ENCODE assay signal across 8 mouse cellular contexts in the genomic region with DNA sequence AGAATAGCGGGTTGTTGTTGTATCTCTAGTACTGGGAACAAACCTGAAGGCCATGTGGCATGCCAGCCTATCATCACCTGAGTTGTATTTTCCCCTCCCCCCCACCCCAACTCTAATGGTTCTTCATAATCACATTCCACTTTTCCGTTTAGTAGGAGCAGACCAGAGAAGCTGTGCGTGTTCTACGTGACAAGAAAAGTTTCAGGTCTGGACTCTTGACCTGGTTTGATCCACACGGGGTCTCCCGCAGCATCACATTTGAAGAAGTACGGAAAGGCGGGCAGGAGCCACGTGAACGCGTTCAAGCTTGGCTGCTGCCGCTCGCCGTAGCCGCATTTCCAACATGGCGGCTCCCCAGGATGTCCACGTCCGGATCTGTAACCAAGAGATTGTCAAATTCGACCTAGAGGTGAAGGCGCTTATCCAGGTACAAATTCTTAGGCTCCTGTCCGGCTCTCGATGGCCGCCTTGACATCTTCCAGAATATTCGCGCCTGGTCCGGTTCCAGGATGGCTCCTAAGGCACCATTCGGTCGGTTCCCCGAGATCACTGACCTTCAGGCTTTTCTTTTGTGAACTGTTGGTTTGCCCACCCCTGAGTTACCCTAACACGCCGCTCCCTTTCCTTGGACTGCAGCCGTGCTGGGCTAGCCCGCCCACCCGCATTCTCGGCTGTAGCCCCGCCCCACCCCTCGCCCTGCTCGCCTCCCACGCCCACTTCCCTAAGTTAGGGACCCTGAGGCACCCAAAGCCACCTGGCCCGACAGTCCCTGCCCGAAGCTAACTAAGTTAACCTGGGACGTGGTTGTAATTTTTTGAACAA. TPM values are rescaled to one million over a fixed set of nuclear protein-coding genes. Genes with fewer than 3 reads are reported as not detected.
DNase-seq lines count a peak whose midpoint lies in the region; ATAC-seq and TF ChIP-seq lines count a peak whose summit lies in the region.

A gene (plus strand): TSS at position 317 of the 822 bp plus-strand sequence.

- H3K36me3 ChIP-seq in embryonic facial prominence, embryonic 11.5 days (replicated peaks; ENCODE audit: control insufficient read depth, insufficient read depth, low read depth, low read length), result 0 out of 2 replicates have a peak, but pooled peaks cover 2% of the 10 kb centered on the region
- no peaks in the 10 kb centered on the region for H3K36me3 ChIP-seq in kidney, adult 2 months (ENCODE audit: control insufficient read depth, insufficient read depth, low read length)
- H3K36me3 ChIP-seq in limb, embryonic 12.5 days, result peaks cover 24% of the 10 kb centered on the region
- H3K36me3 ChIP-seq in midbrain, embryonic 15.5 days (replicated peaks), result peaks cover 5% of the 10 kb centered on the region; the same call in 1 of the 2 replicates
- H3K36me3 ChIP-seq in spleen, adult 2 months (ENCODE audit: control insufficient read depth, insufficient read depth, low read length), result peaks cover 17% of the 10 kb centered on the region

- H3K4me1 ChIP-seq in embryonic facial prominence, embryonic 11.5 days (ENCODE audit: control insufficient read depth, insufficient read depth, low read length), result peaks cover 2% of the 10 kb centered on the region; the same call in 1 of the 2 replicates
- peaks cover 5% of the 10 kb centered on the region; the same call in 1 of the 2 replicates for H3K4me1 ChIP-seq in kidney, adult 2 months (ENCODE audit: control insufficient read depth, insufficient read depth, low read length)
- peaks cover 8% of the 10 kb centered on the region for H3K4me1 ChIP-seq in limb, embryonic 12.5 days (replicated peaks)
- H3K4me1 ChIP-seq in midbrain, embryonic 15.5 days, result peaks cover 8% of the 10 kb centered on the region
- H3K4me1 ChIP-seq in spleen, adult 2 months (ENCODE audit: control insufficient read depth, insufficient read depth, insufficient read length), result no peaks in the 10 kb centered on the region

- DNase-seq in cerebellum, adult 11 months, result peak; percentile 66
- DNase-seq in embryonic facial prominence, embryonic 11.5 days (ENCODE audit: low spot score), result peak; percentile 89
- peak; percentile 83 to 87 for DNase-seq in heart, adult 18-20 months
- peak; percentile 88 for DNase-seq in kidney, adult 2 months
- peak; percentile 45 to 79 for DNase-seq in spleen, adult 2 months (ENCODE audit: low read depth in 1 of 2, low spot score in 2 of 2)

- TF ChIP-seq POLR2A in kidney, adult 2 months (IDR thresholded peaks at IDR 0.05; ENCODE audit: low read depth, low read length), result no peak
- no peak for TF ChIP-seq POLR2A in spleen, adult 2 months (IDR thresholded peaks at IDR 0.05; ENCODE audit: low read depth, low read length)

- H3K9me3 ChIP-seq in embryonic facial prominence, embryonic 11.5 days (replicated peaks; ENCODE audit: control insufficient read depth, low read length), result no peaks in the 10 kb centered on the region
- H3K9me3 ChIP-seq in limb, embryonic 12.5 days, result no peaks in the 10 kb centered on the region
- no peaks in the 10 kb centered on the region for H3K9me3 ChIP-seq in midbrain, embryonic 15.5 days

- H3K27ac ChIP-seq in embryonic facial prominence, embryonic 11.5 days (replicated peaks; ENCODE audit: low read depth, low read length), result peak within 1 kb of the TSS; percentile 80
- H3K27ac ChIP-seq in kidney, adult 2 months (ENCODE audit: insufficient read depth, low read depth, low read length), result peak within 1 kb of the TSS; percentile 14; the same call in 1 of the 2 replicates
- peak within 1 kb of the TSS; percentile 95 for H3K27ac ChIP-seq in limb, embryonic 12.5 days
- peak within 1 kb of the TSS; percentile 65 for H3K27ac ChIP-seq in midbrain, embryonic 15.5 days
- H3K27ac ChIP-seq in spleen, adult 2 months (ENCODE audit: insufficient read depth, low read length), result peak within 1 kb of the TSS; percentile 86

- H3K9ac ChIP-seq in embryonic facial prominence, embryonic 11.5 days (replicated peaks; ENCODE audit: low read length), result peak within 1 kb of the TSS; percentile 73
- H3K9ac ChIP-seq in limb, embryonic 12.5 days (replicated peaks), result peak within 1 kb of the TSS; percentile 73
- H3K9ac ChIP-seq in midbrain, embryonic 15.5 days, result peak within 1 kb of the TSS; percentile 74

- WGBS in embryonic facial prominence, embryonic 11.5 days, result under 1% methylated on average over 42 of the region's 42 CpGs
- under 1% methylated on average over 42 of the region's 42 CpGs for WGBS in kidney, adult 2 months
- WGBS in limb, embryonic 12.5 days, result under 1% methylated on average over 42 of the region's 42 CpGs
- under 1% methylated on average over 42 of the region's 42 CpGs for WGBS in midbrain, embryonic 15.5 days
- under 1% methylated on average over 42 of the region's 42 CpGs for WGBS in spleen, adult 2 months

- no peak for TF ChIP-seq CTCF in kidney, adult 2 months (conservative IDR thresholded peaks at IDR 0.05; ENCODE audit: insufficient read depth, insufficient read length, low read depth, low read length)
- no peak for TF ChIP-seq CTCF in spleen, adult 2 months (IDR thresholded peaks at IDR 0.05; ENCODE audit: extremely low read depth, insufficient read depth, insufficient read length, insufficient replicate concordance)

- peak within 1 kb of the TSS; percentile 53 for H3K4me2 ChIP-seq in embryonic facial prominence, embryonic 11.5 days (ENCODE audit: low read depth, low read length)
- H3K4me2 ChIP-seq in limb, embryonic 12.5 days, result peak within 1 kb of the TSS; percentile 75
- peak within 1 kb of the TSS; percentile 92 for H3K4me2 ChIP-seq in midbrain, embryonic 15.5 days

- no peaks in the 10 kb centered on the region for H3K27me3 ChIP-seq in embryonic facial prominence, embryonic 11.5 days (ENCODE audit: control insufficient read depth, insufficient read depth, low read length)
- H3K27me3 ChIP-seq in kidney, adult 2 months (replicated peaks; ENCODE audit: control insufficient read depth, insufficient read depth, low read length), result no peaks in the 10 kb centered on the region
- H3K27me3 ChIP-seq in limb, embryonic 12.5 days, result no peaks in the 10 kb centered on the region
- no peaks in the 10 kb centered on the region for H3K27me3 ChIP-seq in midbrain, embryonic 15.5 days (replicated peaks)
- H3K27me3 ChIP-seq in spleen, adult 2 months (ENCODE audit: control insufficient read depth, insufficient read depth, low read length), result no peaks in the 10 kb centered on the region

- peak within 1 kb of the TSS; percentile 52 for H3K4me3 ChIP-seq in embryonic facial prominence, embryonic 11.5 days (ENCODE audit: low read depth, low read length)
- peak within 1 kb of the TSS; percentile 64 for H3K4me3 ChIP-seq in kidney, adult 2 months (ENCODE audit: insufficient read depth, low read depth, low read length)
- H3K4me3 ChIP-seq in limb, embryonic 12.5 days (replicated peaks), result peak within 1 kb of the TSS; percentile 60
- peak within 1 kb of the TSS; percentile 75 for H3K4me3 ChIP-seq in midbrain, embryonic 15.5 days
- H3K4me3 ChIP-seq in spleen, adult 2 months (ENCODE audit: extremely low read depth, insufficient read depth, insufficient read length), result peak within 1 kb of the TSS; percentile 96

- ATAC-seq in cerebellum, adult (ENCODE audit: insufficient number of reproducible peaks, low FRiP score, low TSS enrichment), result no peak; the same call in 1 of the 2 replicates
- ATAC-seq in embryonic facial prominence, embryonic 11.5 days (replicated peaks; ENCODE audit: insufficient number of reproducible peaks, low FRiP score, low TSS enrichment, low read depth), result peak; percentile 65; the same call in 1 of the 2 replicates
- ATAC-seq in limb, embryonic 12.5 days (ENCODE audit: insufficient number of reproducible peaks, insufficient read depth, low FRiP score, low TSS enrichment, low read depth), result peak; percentile 69
- ATAC-seq in midbrain, embryonic 15.5 days (replicated peaks), result peak; percentile 84

RNA-seq across cellular contexts. Expression of the gene that starts here (rescaled TPM):
- polyA plus RNA-seq in embryonic facial prominence, embryonic 11.5 days (2014; fragmentation: Nextera tagmentation; extraction: Ambion mirVana), result 52.4 and 54.2 TPM in 2 replicates
- 10 to 100 TPM; 28.5 to 30.0 TPM for total RNA-seq in heart, adult 18-20 months (2021)
- 18.4 and 21.4 TPM in 2 replicates for polyA plus RNA-seq in kidney, adult 2 months (2012; rRNA removed)
- polyA plus RNA-seq in limb, embryonic 12.5 days (2016; fragmentation: Nextera tagmentation; extraction: Ambion mirVana), result 56.2 and 59.2 TPM in 2 replicates
- 60.6 and 61.5 TPM in 2 replicates for polyA plus RNA-seq in midbrain, embryonic 15.5 days (2015; fragmentation: Nextera tagmentation; extraction: Ambion mirVana)
- 16.6 and 17.2 TPM in 2 replicates for polyA plus RNA-seq in spleen, adult 2 months (2012; rRNA removed)

Comparison
In these comparisons a context has a peak if more than half of its experiments do, and no peak if none do; other contexts are left out.
1. H3K27ac ChIP-seq: peak in every context shown above with its lines; median percentile 95 in limb, embryonic 12.5 days; 86 in spleen, adult 2 months; 80 in embryonic facial prominence, embryonic 11.5 days; 65 in midbrain, embryonic 15.5 days; 14 in kidney, adult 2 months.